Mouse (Mus musculus): ENCODE measurements around the gene Mrpl43. TPM values are rescaled to one million over a fixed set of nuclear protein-coding genes. Genes with fewer than 3 reads are reported as not detected.

Mrpl43 gene
- total RNA-seq, 4 experiments from 2014 or later, result 31.8 to 45.4 (median 39.1) TPM

DNA sequence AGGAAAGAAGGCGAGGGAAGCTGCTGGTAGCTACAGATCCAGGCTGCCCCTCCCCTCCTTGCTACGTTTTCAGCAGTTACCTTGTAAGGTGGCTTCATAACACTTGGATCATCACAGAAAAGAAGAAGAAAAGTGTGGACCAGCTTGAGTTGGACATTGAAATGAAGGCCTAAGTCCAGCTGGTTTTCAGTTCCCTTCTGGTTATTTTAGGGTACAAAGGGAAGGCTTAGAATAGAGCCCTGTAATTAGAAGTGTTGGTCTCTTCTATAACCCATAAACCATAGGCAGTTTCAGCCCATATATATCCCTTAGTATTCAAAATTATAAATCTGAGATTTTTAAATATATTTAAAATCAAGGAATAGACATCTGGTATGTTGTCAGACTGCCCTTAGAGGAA is 25.5 kb downstream of the Mrpl43 start:
- DNase-seq (ENCODE audit: low spot score in 2 of 2), result no peak

DNA sequence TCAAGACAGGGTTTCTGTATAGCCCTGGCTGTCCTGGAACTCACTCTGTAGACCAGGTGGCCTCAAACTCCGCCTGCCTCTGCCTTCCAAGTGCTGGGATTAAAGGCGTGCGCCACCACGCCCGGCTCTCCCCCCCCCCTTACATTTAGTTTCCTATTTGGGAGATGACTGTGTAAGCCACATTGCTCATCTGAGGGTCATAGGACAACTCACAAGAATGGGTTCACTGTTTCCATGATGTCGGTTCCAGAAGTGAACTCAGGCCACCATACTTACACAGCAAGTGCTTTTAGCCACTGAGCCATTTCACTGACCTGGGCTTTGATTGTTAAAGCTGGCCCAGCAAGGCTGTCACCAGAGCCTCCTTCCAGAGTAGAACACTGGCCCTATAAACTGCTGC is 29.1 kb downstream of the Mrpl43 start:
- DNase-seq (ENCODE audit: low spot score in 2 of 2), result no peak

DNA sequence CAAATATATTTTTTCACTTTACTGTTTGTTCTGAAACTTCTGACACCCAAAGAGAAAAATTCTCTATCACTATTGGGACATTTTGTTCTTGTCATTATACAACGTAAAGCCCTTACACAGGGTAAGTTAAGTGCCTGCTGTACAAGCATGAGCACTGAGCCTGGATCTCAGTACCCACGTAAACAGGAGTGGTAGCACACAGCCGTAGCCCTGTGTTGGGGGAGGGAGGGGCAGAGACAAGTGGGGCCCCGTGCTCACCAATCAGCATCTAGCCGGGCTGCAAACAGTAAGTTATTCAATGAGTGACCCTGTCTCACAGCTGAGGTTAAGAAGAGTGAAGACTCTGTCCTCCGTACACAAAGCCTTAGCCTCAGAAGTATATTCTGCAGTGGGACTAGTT is 29.6 kb downstream of the Mrpl43 start:
- DNase-seq (ENCODE audit: low spot score in 2 of 2), result no peak

DNA sequence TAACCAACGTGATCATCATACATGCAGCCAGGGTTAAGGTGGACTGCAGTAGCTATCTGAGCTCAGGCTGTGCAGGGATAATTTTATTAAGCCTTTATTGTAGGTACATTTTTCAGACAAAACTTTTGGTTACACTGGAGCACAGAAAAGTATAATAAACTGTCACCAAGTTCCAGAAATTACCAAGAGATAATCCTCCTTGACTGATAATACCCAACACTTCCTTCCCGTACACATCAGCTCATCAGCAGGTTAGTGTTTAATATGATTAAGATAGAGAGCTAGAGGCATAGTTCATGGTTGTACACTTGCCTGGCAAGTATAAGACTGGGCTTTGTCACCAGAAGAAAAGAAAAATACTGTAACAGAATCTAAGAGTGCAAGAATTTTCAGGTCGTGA is 37.9 kb downstream of the Mrpl43 start:
- DNase-seq (ENCODE audit: low spot score in 2 of 2), result no peak

DNA sequence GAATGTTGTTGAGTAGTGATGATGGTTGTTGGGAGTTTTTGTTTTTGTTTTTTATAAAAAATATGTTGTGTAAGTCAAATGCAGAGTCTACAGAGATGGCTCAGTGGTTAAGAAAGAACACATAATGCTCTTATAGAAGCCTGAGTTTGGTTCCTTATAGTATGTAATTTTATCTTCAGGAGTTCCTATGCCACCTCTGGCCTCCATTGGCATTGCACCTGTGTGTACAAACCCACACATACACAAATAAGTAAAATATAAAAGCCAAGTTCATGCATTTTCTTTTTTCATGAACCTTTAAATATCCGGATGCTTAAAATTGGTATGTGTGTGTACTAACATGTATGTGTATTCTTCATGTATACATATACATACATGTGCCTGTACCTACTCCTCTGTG is 40.3 kb downstream of the Mrpl43 start:
- DNase-seq (ENCODE audit: low spot score in 2 of 2), result no peak

DNA sequence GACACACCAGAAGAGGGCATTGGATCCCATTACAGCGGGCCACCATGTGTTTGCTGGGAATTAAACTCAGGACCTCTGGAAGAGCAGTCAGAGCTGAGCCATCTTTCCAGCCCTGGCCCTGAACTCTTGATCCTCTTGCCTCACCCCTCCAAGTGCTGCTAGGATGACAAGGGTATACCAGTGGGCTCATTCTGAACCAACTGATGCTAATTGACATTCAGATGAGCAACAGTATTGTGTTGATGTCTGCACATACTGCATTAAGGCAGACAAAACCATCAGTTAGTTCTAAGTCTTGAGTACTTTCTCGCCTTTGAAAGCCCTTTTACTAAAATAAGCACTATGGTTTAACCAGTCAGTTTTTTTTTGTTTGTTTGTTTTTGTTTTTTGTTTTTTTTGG is 46.6 kb downstream of the Mrpl43 start:
- DNase-seq (ENCODE audit: low spot score in 2 of 2), result no peak

Other genes with a start within 250 kb of the Mrpl43 start
- gene Slf2, start 75.3 kb downstream of the Mrpl43 start, total RNA-seq (2022), result 10 to 100 TPM; 37.3 to 50.4 (median 42.3) TPM
- gene Sema4g, start 17.3 kb downstream of the Mrpl43 start, total RNA-seq (2022), result 10 to 100 TPM; 25.4 to 27.7 (median 26.1) TPM
- gene Twnk, start 779 bp downstream of the Mrpl43 start, total RNA-seq (2022), result 10 to 100 TPM; 13.3 to 16.3 (median 14.8) TPM
- gene Lzts2, start 8.0 kb upstream of the Mrpl43 start, total RNA-seq (2022), result 10 to 100 TPM; 31.0 to 38.3 (median 33.3) TPM
- gene Pdzd7, start 39.3 kb upstream of the Mrpl43 start, total RNA-seq (2022), result 1 to 10 TPM; 3.1 to 3.8 (median 3.4) TPM
- 10 to 100 TPM; 93.2 to 96.3 (median 94.1) TPM for gene Sfxn3, start 41.1 kb upstream of the Mrpl43 start, total RNA-seq (2022)
- 1 to 10 TPM; 1.7 to 2.6 (median 2.0) TPM for gene Kazald1, start 68.8 kb upstream of the Mrpl43 start, total RNA-seq (2022)
- not detected for gene Tlx1, start 144.2 kb upstream of the Mrpl43 start, total RNA-seq (2022)
- gene Lbx1, start 229.4 kb upstream of the Mrpl43 start, total RNA-seq (2022), result not detected